Comparison of ENCODE assay signal across 12 mouse cellular contexts in genomic region chrX:93862525-93863086, GRCm38 (mm10). TPM values are rescaled to one million over a fixed set of nuclear protein-coding genes. Genes with fewer than 3 reads are reported as not detected.
A peak's percentile ranks its signal among the peaks of the same experiment; 100 is the strongest.
DNase-seq lines count a peak whose midpoint lies in the region; ATAC-seq lines count a peak whose summit lies in the region.
"Had no signal": no experiment of that assay in that cellular context is flagged by ENCODE, and none has a peak within 500 bp of the region (broad histone marks: within the 10 kb centered on the region; RNA-seq: fewer than 3 reads in every experiment).

No protein-coding gene starts in this region.

- H3K9me3 ChIP-seq in intestine, embryonic 15.5 days, result no peaks in the 10 kb centered on the region
- no peaks in the 10 kb centered on the region for H3K9me3 ChIP-seq in stomach, embryonic 16.5 days (replicated peaks; ENCODE audit: control insufficient read depth, low read length)
- no peaks in the 10 kb centered on the region for H3K9me3 ChIP-seq in kidney, embryonic 16.5 days (ENCODE audit: low read length)
- H3K9me3 ChIP-seq: heart, embryonic 13.5 days had no signal

- no peak overlapping the region for H3K4me2 ChIP-seq in intestine, embryonic 15.5 days (replicated peaks)
- no peak overlapping the region for H3K4me2 ChIP-seq in stomach, embryonic 16.5 days (ENCODE audit: low read depth, low read length)
- H3K4me2 ChIP-seq in kidney, embryonic 16.5 days (replicated peaks; ENCODE audit: low read depth, low read length), result no peak overlapping the region
- H3K4me2 ChIP-seq: heart, embryonic 13.5 days had no signal

- H3K4me1 ChIP-seq in intestine, embryonic 15.5 days (replicated peaks), result no peaks in the 10 kb centered on the region
- no peaks in the 10 kb centered on the region for H3K4me1 ChIP-seq in stomach, embryonic 16.5 days (ENCODE audit: control insufficient read depth, insufficient read depth, low read length)
- H3K4me1 ChIP-seq in kidney, embryonic 16.5 days (ENCODE audit: insufficient read depth, low read length), result no peaks in the 10 kb centered on the region

- no peak overlapping the region for H3K27ac ChIP-seq in intestine, embryonic 15.5 days
- no peak overlapping the region for H3K27ac ChIP-seq in stomach, embryonic 16.5 days (ENCODE audit: low read length)
- H3K27ac ChIP-seq in kidney, embryonic 16.5 days (ENCODE audit: low read length), result no peak overlapping the region
- H3K27ac ChIP-seq: heart, embryonic 13.5 days had no signal

- no peak overlapping the region for H3K4me3 ChIP-seq in intestine, embryonic 15.5 days (replicated peaks)
- no peak overlapping the region for H3K4me3 ChIP-seq in stomach, embryonic 16.5 days (replicated peaks; ENCODE audit: low read length)
- no peak overlapping the region for H3K4me3 ChIP-seq in kidney, embryonic 16.5 days (ENCODE audit: low read length)
- H3K4me3 ChIP-seq: heart, embryonic 13.5 days had no signal

- no peaks in the 10 kb centered on the region for H3K36me3 ChIP-seq in intestine, embryonic 15.5 days
- no peaks in the 10 kb centered on the region for H3K36me3 ChIP-seq in stomach, embryonic 16.5 days (ENCODE audit: control insufficient read depth, insufficient read depth, low read length)
- H3K36me3 ChIP-seq in kidney, embryonic 16.5 days (ENCODE audit: insufficient read depth, low read length), result no peaks in the 10 kb centered on the region
- H3K36me3 ChIP-seq: heart, embryonic 13.5 days had no signal

- H3K9ac ChIP-seq in intestine, embryonic 15.5 days, result no peak overlapping the region
- no peak overlapping the region for H3K9ac ChIP-seq in stomach, embryonic 16.5 days (ENCODE audit: low read length)
- no peak overlapping the region for H3K9ac ChIP-seq in kidney, embryonic 16.5 days (replicated peaks; ENCODE audit: low read length)
- H3K9ac ChIP-seq: heart, embryonic 13.5 days had no signal

- WGBS in intestine, embryonic 15.5 days, result 66% methylated on average over 4 of the region's 4 CpGs
- 57% methylated on average over 4 of the region's 4 CpGs for WGBS in stomach, embryonic 16.5 days
- 73% methylated on average over 4 of the region's 4 CpGs for WGBS in kidney, embryonic 16.5 days

- H3K27me3 ChIP-seq in intestine, embryonic 15.5 days (replicated peaks), result no peaks in the 10 kb centered on the region
- no peaks in the 10 kb centered on the region; the same call in 1 of the 2 replicates for H3K27me3 ChIP-seq in stomach, embryonic 16.5 days (ENCODE audit: control insufficient read depth, insufficient read depth, low read length)
- H3K27me3 ChIP-seq in kidney, embryonic 16.5 days (ENCODE audit: insufficient read depth, low read length), result peaks cover 16% of the 10 kb centered on the region; the same call in 1 of the 2 replicates

- ATAC-seq in intestine, embryonic 15.5 days, result peak; percentile 93
- peak; percentile 33; the same call in 1 of the 2 replicates for ATAC-seq in stomach, embryonic 16.5 days (ENCODE audit: insufficient read depth, low FRiP score)
- ATAC-seq in kidney, embryonic 16.5 days (ENCODE audit: low FRiP score, low TSS enrichment), result no peak

- peak; percentile 8 for DNase-seq in lung, postnatal 25 days (ENCODE audit: low spot score)
- DNase-seq in lung, postnatal 14 days, result no peak
- peak; percentile 3 for DNase-seq in brain, adult 2 months (ENCODE audit: low read depth, low spot score)
- no peak for DNase-seq in gastrocnemius, postnatal 4 days (ENCODE audit: low spot score in 2 of 2)
- DNase-seq: cerebellum, adult 18-20 months; gastrocnemius, postnatal 25 days; kidney, postnatal 25 days; right cerebral cortex, postnatal 4 days had no signal

RNA-seq across cellular contexts. Expression of gene Pdk3, which starts 30.6 kb away (rescaled TPM):
- 55.3 and 57.8 TPM in 2 replicates for polyA plus RNA-seq in intestine, embryonic 15.5 days (2015; fragmentation: Nextera tagmentation; extraction: Ambion mirVana)
- 48.3 and 51.3 TPM in 2 replicates for polyA plus RNA-seq in stomach, embryonic 16.5 days (2015; fragmentation: Nextera tagmentation; extraction: Ambion mirVana)
- total RNA-seq in gastrocnemius, postnatal 4 days (2021), result 10 to 100 TPM; 21.5 to 24.5 TPM
- 67.3 and 69.1 TPM in 2 replicates for polyA plus RNA-seq in kidney, embryonic 16.5 days (2015; fragmentation: Nextera tagmentation; extraction: Ambion mirVana)

Comparison
In these comparisons a context has a peak if more than half of its experiments do, and no peak if none do; other contexts are left out.
1. DNase-seq: peak in lung, postnatal 25 days (single experiment) and brain, adult 2 months (single experiment); none in lung, postnatal 14 days (single experiment) and gastrocnemius, postnatal 4 days (0 of 2).